Mouse (Mus musculus) liver, embryonic 14.5 days (tissue): Measurements from ENCODE around the gene Adamts17. TPM values are rescaled to one million over a fixed set of nuclear protein-coding genes. Genes with fewer than 3 reads are reported as not detected.

Experiments used
- ATAC-seq: fragments of 200-750 bp; cut with Nextera tagmentation; 2 replicates; pipeline ENCODE4 v1.8.0; 2017; ENCODE audit warnings: moderate number of reproducible peaks, mild to moderate bottlenecking, moderate library complexity; ENCODE audit not compliant: insufficient read depth
- DNase-seq, 3 experiments: peaks; one replicate each; pipeline ENCODE4 v3.0.0-alpha.2; 2012 to 2013; ENCODE audit warnings: low read depth in 3 of 3, low spot score in 3 of 3
- H3K27ac ChIP-seq: fragments of 300-500 bp; sonication (generic); 2 replicates; pipeline ENCODE4 v1.5.1; 2014; ENCODE audit warnings: moderate library complexity, mild to moderate bottlenecking, control low read depth, inconsistent platforms
- H3K27me3 ChIP-seq: fragments of 300-500 bp; sonication (generic); 2 replicates; pipeline ENCODE4 v1.6.1; 2014; ENCODE audit warnings: mild to moderate bottlenecking, low read length, moderate library complexity; ENCODE audit not compliant: control insufficient read depth, insufficient read depth
- H3K36me3 ChIP-seq: fragments of 300-500 bp; sonication (generic); replicated peaks from 2 replicates; pipeline ENCODE4 v1.6.1; 2014; ENCODE audit warnings: low read depth; ENCODE audit not compliant: control insufficient read depth, insufficient read depth
- H3K4me1 ChIP-seq, 2 experiments: fragments of 200-500 bp in 1 of 2; fragments of 300-500 bp in 1 of 2; sonication (generic) in 1 of 2; replicated peaks; 2 replicates each; pipeline ENCODE4 v1.6.1; 2012 to 2014; ENCODE audit warnings: antibody characterized with exemption in 1 of 2, inconsistent platforms in 1 of 2, low read length in 1 of 2; ENCODE audit not compliant: control insufficient read depth in 2 of 2, insufficient read depth in 2 of 2
- H3K4me2 ChIP-seq: fragments of 300-500 bp; sonication (generic); 2 replicates; pipeline ENCODE4 v1.6.1; 2014; ENCODE audit warnings: low read depth, mild to moderate bottlenecking, control low read depth, moderate library complexity
- H3K4me3 ChIP-seq, 2 experiments: fragments of 200-500 bp in 1 of 2; fragments of 300-500 bp in 1 of 2; sonication (generic) in 1 of 2; 2 replicates each; pipeline ENCODE4 v1.5.1; 2012 to 2014; ENCODE audit warnings: low read depth in 2 of 2, low read length in 2 of 2, mild to moderate bottlenecking in 2 of 2, control low read depth in 1 of 2, inconsistent platforms in 1 of 2, moderate library complexity in 1 of 2; ENCODE audit not compliant: insufficient read depth in 1 of 2
- H3K9ac ChIP-seq: fragments of 300-500 bp; sonication (generic); replicated peaks from 2 replicates; pipeline ENCODE4 v1.6.1; 2014; ENCODE audit warnings: mild to moderate bottlenecking, control low read depth, moderate library complexity
- H3K9me3 ChIP-seq: fragments of 300-500 bp; sonication (generic); 2 replicates; pipeline ENCODE4 v1.6.1; 2016; ENCODE audit warnings: low read length, mixed read lengths; ENCODE audit not compliant: control insufficient read depth
- CTCF ChIP-seq: IDR thresholded peaks from 2 replicates; pipeline ENCODE4 v1.5.1; 2016; ENCODE audit warnings: antibody characterized with exemption, low read depth, control low read depth
- EP300 ChIP-seq: IDR thresholded peaks from 2 replicates; pipeline ENCODE4 v1.6.1; 2016; ENCODE audit warnings: antibody characterized with exemption, low read depth
- WGBS: fragments of 180-500 bp; shearing (Covaris S2); extraction: QIAGEN DNeasy Blood & Tissue Kit; methylation state at CpG from one replicate; pipeline ENCODE4 v1.1.7; 2014; ENCODE audit not compliant: insufficient replicate concordance; 5-methylcytosine and 5-hydroxymethylcytosine counted together
- polyA plus RNA-seq, 2 experiments: library from polyadenylated mRNA; depleted of rRNA in 1 of 2; stranded (reverse) in 1 of 2; unstranded in 1 of 2; fragments of >200 nt; fragmentation: Nextera tagmentation in 1 of 2; extraction: Ambion mirVana in 1 of 2; gene quantifications; 2 replicates each; pipeline versions ENCODE4 v1.2.1 to v1.2.3; 2012 to 2014

The Adamts17 gene
- polyA plus RNA-seq, 2 experiments: 0.15 TPM; not detected in 1

- Histone ChIP-seq H3K27me3 (no peaks in the 10 kb centered on the region), H3K9me3 (no peaks in the 10 kb centered on the region), H3K4me2 (no peak overlapping the region), H3K9ac (no peak overlapping the region), H3K4me1 (no peaks in the 10 kb centered on the region), H3K36me3 (no peaks in the 10 kb centered on the region), H3K4me3 (no peak overlapping the region), H3K27ac (no peak overlapping the region)
- no peak for ATAC-seq
- no peak for DNase-seq
- TF ChIP-seq EP300 (no peak), CTCF (no peak)
- 25% methylated on average over 3 of the region's 3 CpGs for WGBS
Measured at GRCm38 (mm10) chr7:67152626-67153025, 313.1 kb downstream of the Adamts17 start.

- Histone ChIP-seq H3K9me3 (no peaks in the 10 kb centered on the region), H3K27ac (no peak overlapping the region), H3K4me2 (no peak overlapping the region), H3K4me1 (no peaks in the 10 kb centered on the region), H3K27me3 (no peaks in the 10 kb centered on the region), H3K4me3 (no peak overlapping the region), H3K36me3 (no peaks in the 10 kb centered on the region), H3K9ac (no peak overlapping the region)
- ATAC-seq (no peak), DNase-seq (no peak)
- TF ChIP-seq EP300 (no peak), CTCF (no peak)
- 70% methylated on average over 8 of the region's 8 CpGs for WGBS
Measured at GRCm38 (mm10) chr7:67162135-67162534, 322.6 kb downstream of the Adamts17 start.

- no peak overlapping the region for H3K4me3 ChIP-seq
- H3K9me3 ChIP-seq: no peaks in the 10 kb centered on the region
- no peak for DNase-seq
- H3K27me3 ChIP-seq: no peaks in the 10 kb centered on the region
- no peaks in the 10 kb centered on the region for H3K4me1 ChIP-seq
- no peak overlapping the region for H3K9ac ChIP-seq
- WGBS: 71% methylated on average over 9 of the region's 9 CpGs
- H3K36me3 ChIP-seq: no peaks in the 10 kb centered on the region
- no peak for ATAC-seq
- TF ChIP-seq EP300: no peak
- TF ChIP-seq CTCF: no peak
- no peak overlapping the region for H3K27ac ChIP-seq
- H3K4me2 ChIP-seq: no peak overlapping the region
Measured at GRCm38 (mm10) chr7:67168288-67168687, 328.8 kb downstream of the Adamts17 start.

- H3K4me3 ChIP-seq: no peak overlapping the region
- peak in 1 of 3 experiments; percentile 2 for DNase-seq
- no peak overlapping the region for H3K9ac ChIP-seq
- H3K27me3 ChIP-seq: no peaks in the 10 kb centered on the region
- H3K4me2 ChIP-seq: no peak overlapping the region
- no peak for TF ChIP-seq EP300
- no peak for TF ChIP-seq CTCF
- H3K27ac ChIP-seq: no peak overlapping the region
- H3K36me3 ChIP-seq: no peaks in the 10 kb centered on the region
- no peaks in the 10 kb centered on the region for H3K9me3 ChIP-seq
- 58% methylated on average over 9 of the region's 9 CpGs for WGBS
- H3K4me1 ChIP-seq: no peaks in the 10 kb centered on the region
- no peak for ATAC-seq
Measured at GRCm38 (mm10) chr7:67168763-67169569, 329.4 kb downstream of the Adamts17 start.

- TF ChIP-seq EP300 (no peak), CTCF (no peak)
- ATAC-seq: no peak
- no peaks in the 10 kb centered on the region for H3K4me1 ChIP-seq
- H3K9me3 ChIP-seq: no peaks in the 10 kb centered on the region
- no peaks in the 10 kb centered on the region for H3K27me3 ChIP-seq
- H3K27ac ChIP-seq: no peak overlapping the region
- no peaks in the 10 kb centered on the region for H3K36me3 ChIP-seq
- WGBS: 50% methylated on average over 2 of the region's 2 CpGs
- DNase-seq: no peak
- no peak overlapping the region for H3K4me3 ChIP-seq
- no peak overlapping the region for H3K4me2 ChIP-seq
- H3K9ac ChIP-seq: no peak overlapping the region
Measured at GRCm38 (mm10) chr7:67173522-67174195, 334.1 kb downstream of the Adamts17 start.
